Mouse (Mus musculus): ENCODE measurements around the gene Gm44965.

- TF ChIP-seq CTCF (IDR thresholded peaks at IDR 0.05; ENCODE audit: borderline replicate concordance, insufficient read depth, low read length) = no peak
- peak; percentile 14; the same call in 1 of the 2 replicates for TF ChIP-seq POLR2A (IDR thresholded peaks at IDR 0.05; ENCODE audit: low read depth, low read length)
Observed at GRCm38 (mm10) chr6:48579215-48579648, 14.5 kb upstream of the Gm44965 start.

All from embryonic fibroblast, embryonic 13.5 days (primary cell).